Comparison of ENCODE assay signal across 8 mouse cellular contexts in the genomic region with DNA sequence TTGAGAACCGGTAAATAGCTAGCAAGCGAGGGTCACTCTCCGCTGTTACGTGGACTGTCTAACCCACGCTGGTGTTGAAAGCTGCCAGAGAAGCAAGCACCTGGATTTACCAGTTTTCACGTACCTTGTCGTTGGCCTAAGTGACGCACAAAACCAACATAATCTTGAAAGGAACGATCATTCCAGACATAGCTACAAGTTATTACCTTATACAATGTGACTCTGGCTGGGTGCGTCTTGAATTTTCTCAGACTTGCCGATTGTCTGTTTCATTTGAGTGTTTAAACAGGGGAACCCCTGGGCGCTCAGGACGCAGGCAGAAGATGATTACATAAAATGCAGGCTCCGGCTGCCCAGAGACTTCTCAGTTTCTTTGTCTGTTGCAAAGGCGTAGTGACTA. TPM values are rescaled to one million over a fixed set of nuclear protein-coding genes. Genes with fewer than 3 reads are reported as not detected.
DNase-seq lines count a peak whose midpoint lies in the region; ATAC-seq lines count a peak whose summit lies in the region.

No protein-coding gene starts in this region.

- no peaks in the 10 kb centered on the region for H3K36me3 ChIP-seq in heart, embryonic 11.5 days (ENCODE audit: control insufficient read depth, insufficient read depth, low read length)
- peaks cover 11% of the 10 kb centered on the region; the same call in 1 of the 2 replicates for H3K36me3 ChIP-seq in forebrain, embryonic 13.5 days (ENCODE audit: poor library complexity, severe bottlenecking)
- no peaks in the 10 kb centered on the region for H3K36me3 ChIP-seq in limb, embryonic 11.5 days (ENCODE audit: control insufficient read depth, insufficient read depth, low read length)
- H3K36me3 ChIP-seq in midbrain, embryonic 16.5 days (ENCODE audit: control insufficient read depth, insufficient read depth, low read length), result no peaks in the 10 kb centered on the region

- H3K27me3 ChIP-seq in heart, embryonic 11.5 days (ENCODE audit: control insufficient read depth, insufficient read depth, low read length), result no peaks in the 10 kb centered on the region
- H3K27me3 ChIP-seq in forebrain, embryonic 13.5 days, result no peaks in the 10 kb centered on the region
- H3K27me3 ChIP-seq in limb, embryonic 11.5 days (ENCODE audit: control insufficient read depth, insufficient read depth, low read length), result no peaks in the 10 kb centered on the region
- H3K27me3 ChIP-seq in midbrain, embryonic 16.5 days (ENCODE audit: control insufficient read depth, insufficient read depth, low read depth, low read length), result no peaks in the 10 kb centered on the region

- no peak overlapping the region for H3K27ac ChIP-seq in heart, embryonic 11.5 days (ENCODE audit: low read depth, low read length)
- no peak overlapping the region for H3K27ac ChIP-seq in forebrain, embryonic 13.5 days
- no peak overlapping the region for H3K27ac ChIP-seq in limb, embryonic 11.5 days (replicated peaks; ENCODE audit: low read depth, low read length)
- peak overlapping the region; percentile 80; the same call in 1 of the 2 replicates for H3K27ac ChIP-seq in midbrain, embryonic 16.5 days (ENCODE audit: low read length)

- peak overlapping the region; percentile 68 for H3K4me2 ChIP-seq in heart, embryonic 11.5 days
- peak overlapping the region; percentile 81 for H3K4me2 ChIP-seq in forebrain, embryonic 13.5 days
- peak overlapping the region; percentile 69 for H3K4me2 ChIP-seq in limb, embryonic 11.5 days (ENCODE audit: low read depth, severe bottlenecking)
- H3K4me2 ChIP-seq in midbrain, embryonic 16.5 days (ENCODE audit: low read length), result peak overlapping the region; percentile 84

- ATAC-seq in heart, embryonic 11.5 days (replicated peaks; ENCODE audit: insufficient number of reproducible peaks, low FRiP score, low TSS enrichment), result no peak
- no peak for ATAC-seq in forebrain, embryonic 13.5 days
- ATAC-seq in limb, embryonic 11.5 days (ENCODE audit: insufficient number of reproducible peaks, low FRiP score, low TSS enrichment, low read depth), result no peak
- no peak for ATAC-seq in midbrain, embryonic 16.5 days
- ATAC-seq in megakaryocyte progenitor cell, adult 5-6 weeks (replicated peaks; ENCODE audit: poor library complexity), result no peak

- peak overlapping the region; percentile 70 for H3K4me3 ChIP-seq in heart, embryonic 11.5 days (ENCODE audit: low read depth, low read length)
- H3K4me3 ChIP-seq in forebrain, embryonic 13.5 days, result peak overlapping the region; percentile 77
- peak overlapping the region; percentile 56 for H3K4me3 ChIP-seq in limb, embryonic 11.5 days (ENCODE audit: low read depth, low read length)
- H3K4me3 ChIP-seq in midbrain, embryonic 16.5 days (ENCODE audit: low read depth, low read length), result peak overlapping the region; percentile 85

- intact Hi-C loops in heart, postnatal 25 days (cut with DNase I), result loop anchor here (10.0 kb wide), 1 partner anchor 373 kb away; no protein-coding TSS in a partner anchor

- 11% methylated on average over 15 of the region's 15 CpGs for WGBS in heart, embryonic 11.5 days (ENCODE audit: insufficient replicate concordance)
- WGBS in forebrain, embryonic 13.5 days, result 7% methylated on average over 15 of the region's 15 CpGs
- 12% methylated on average over 15 of the region's 15 CpGs for WGBS in limb, embryonic 11.5 days
- 8% methylated on average over 15 of the region's 15 CpGs for WGBS in midbrain, embryonic 16.5 days

- no peak for DNase-seq in heart, postnatal 25 days (ENCODE audit: low spot score)
- DNase-seq in MN1 (ENCODE audit: low spot score), result peak; percentile 38
- peak; percentile 26 for DNase-seq in limb, embryonic 11.5 days (ENCODE audit: low spot score)
- DNase-seq in frontal cortex, postnatal 25 days (ENCODE audit: low spot score in 2 of 2), result no peak

- H3K9me3 ChIP-seq in heart, embryonic 11.5 days (replicated peaks; ENCODE audit: control insufficient read depth, low read length), result no peaks in the 10 kb centered on the region
- H3K9me3 ChIP-seq in forebrain, embryonic 13.5 days (replicated peaks), result no peaks in the 10 kb centered on the region
- H3K9me3 ChIP-seq in limb, embryonic 11.5 days (ENCODE audit: control insufficient read depth, low read length), result no peaks in the 10 kb centered on the region
- H3K9me3 ChIP-seq in midbrain, embryonic 16.5 days (replicated peaks; ENCODE audit: control insufficient read depth, low read length, poor library complexity, severe bottlenecking), result no peaks in the 10 kb centered on the region

- peak overlapping the region; percentile 78 for H3K9ac ChIP-seq in heart, embryonic 11.5 days (ENCODE audit: low read depth, low read length)
- H3K9ac ChIP-seq in forebrain, embryonic 13.5 days, result peak overlapping the region; percentile 78
- no peak overlapping the region; the same call in 1 of the 2 replicates for H3K9ac ChIP-seq in limb, embryonic 11.5 days (ENCODE audit: low read length)
- peak overlapping the region; percentile 79 for H3K9ac ChIP-seq in midbrain, embryonic 16.5 days (ENCODE audit: low read depth, low read length)

- H3K4me1 ChIP-seq in heart, embryonic 11.5 days (ENCODE audit: control insufficient read depth, insufficient read depth, low read length), result peaks cover 10% of the 10 kb centered on the region
- H3K4me1 ChIP-seq in forebrain, embryonic 13.5 days, result peaks cover 38% of the 10 kb centered on the region
- peaks cover 6% of the 10 kb centered on the region; the same call in 1 of the 2 replicates for H3K4me1 ChIP-seq in limb, embryonic 11.5 days (ENCODE audit: control insufficient read depth, insufficient read depth, low read length)
- peaks cover 39% of the 10 kb centered on the region for H3K4me1 ChIP-seq in midbrain, embryonic 16.5 days (ENCODE audit: control insufficient read depth, insufficient read depth, low read length)

RNA-seq across cellular contexts. Expression of a gene that starts 0.8 kb away (rescaled TPM):
- polyA plus RNA-seq in heart, embryonic 11.5 days (2014; fragmentation: Nextera tagmentation; extraction: Ambion mirVana), result 13.2 and 13.9 TPM in 2 replicates
- 10 to 100 TPM; 29.5 to 30.1 TPM for total RNA-seq in heart, postnatal 25 days (2021)
- polyA plus RNA-seq in forebrain, embryonic 13.5 days (2015; fragmentation: Nextera tagmentation; extraction: Ambion mirVana), result 13.3 and 14.3 TPM in 2 replicates
- 14.4 and 14.6 TPM in 2 replicates for polyA plus RNA-seq in limb, embryonic 11.5 days (2014; fragmentation: Nextera tagmentation; extraction: Ambion mirVana)
- 18.0 and 18.3 TPM in 2 replicates for polyA plus RNA-seq in midbrain, embryonic 16.5 days (2015; fragmentation: Nextera tagmentation; extraction: Ambion mirVana)
- 21.7 and 26.8 TPM in 2 replicates for total RNA-seq in megakaryocyte progenitor cell, adult 5-6 weeks (2015)
- 18.1 and 19.6 TPM in 2 replicates for total RNA-seq in megakaryocyte progenitor cell, adult 5-6 weeks (2017)

RNA-seq across cellular contexts. Expression of a gene that starts 1.0 kb away (rescaled TPM):
- polyA plus RNA-seq in heart, embryonic 11.5 days (2014; fragmentation: Nextera tagmentation; extraction: Ambion mirVana), result 91.3 and 94.6 TPM in 2 replicates
- 10 to 100 TPM; 24.8 to 27.1 TPM for total RNA-seq in heart, postnatal 25 days (2021)
- polyA plus RNA-seq in forebrain, embryonic 13.5 days (2015; fragmentation: Nextera tagmentation; extraction: Ambion mirVana), result 175 and 190 TPM in 2 replicates
- 154 and 162 TPM in 2 replicates for polyA plus RNA-seq in limb, embryonic 11.5 days (2014; fragmentation: Nextera tagmentation; extraction: Ambion mirVana)
- 84.7 and 85.7 TPM in 2 replicates for polyA plus RNA-seq in midbrain, embryonic 16.5 days (2015; fragmentation: Nextera tagmentation; extraction: Ambion mirVana)
- 112 and 114 TPM in 2 replicates for total RNA-seq in megakaryocyte progenitor cell, adult 5-6 weeks (2015)
- total RNA-seq in megakaryocyte progenitor cell, adult 5-6 weeks (2017), result 119 and 122 TPM in 2 replicates

RNA-seq across cellular contexts. Expression of a gene that starts 25.2 kb away (rescaled TPM):
- polyA plus RNA-seq in heart, embryonic 11.5 days (2014; fragmentation: Nextera tagmentation; extraction: Ambion mirVana), result 47.3 and 55.0 TPM in 2 replicates
- total RNA-seq in heart, postnatal 25 days (2021), result 100 to 1,000 TPM; 112 to 121 TPM
- 50.8 TPM in 2 replicates for polyA plus RNA-seq in forebrain, embryonic 13.5 days (2015; fragmentation: Nextera tagmentation; extraction: Ambion mirVana)
- 37.3 and 44.9 TPM in 2 replicates for polyA plus RNA-seq in limb, embryonic 11.5 days (2014; fragmentation: Nextera tagmentation; extraction: Ambion mirVana)
- polyA plus RNA-seq in midbrain, embryonic 16.5 days (2015; fragmentation: Nextera tagmentation; extraction: Ambion mirVana), result 61.2 and 67.5 TPM in 2 replicates
- total RNA-seq in megakaryocyte progenitor cell, adult 5-6 weeks (2015), result 31.0 and 31.5 TPM in 2 replicates
- 62.6 and 132 TPM in 2 replicates for total RNA-seq in megakaryocyte progenitor cell, adult 5-6 weeks (2017)

Comparison
In these comparisons a context has a peak if more than half of its experiments do, and no peak if none do; other contexts are left out.
1. DNase-seq: peak in MN1 (single experiment) and limb, embryonic 11.5 days (single experiment); none in heart, postnatal 25 days (single experiment) and frontal cortex, postnatal 25 days (0 of 2).
2. Peak in every context shown above with its lines, with median percentiles within 50 percentile points of each other: H3K4me2 ChIP-seq and H3K4me3 ChIP-seq.